Mouse (Mus musculus) megakaryocyte, embryonic 14.5 days (primary cell): ENCODE results near the gene Tcte2.

Source experiments
- FLI1 ChIP-seq: IDR thresholded peaks from 2 replicates; pipeline ENCODE4 v1.6.1; 2012; ENCODE audit warnings: low read length, inconsistent platforms, mixed read lengths
- GATA1 ChIP-seq: IDR thresholded peaks from 3 replicates; pipeline ENCODE4 v1.6.1; 2012; ENCODE audit warnings: mixed read lengths, low read length, inconsistent platforms, borderline replicate concordance

DNA sequence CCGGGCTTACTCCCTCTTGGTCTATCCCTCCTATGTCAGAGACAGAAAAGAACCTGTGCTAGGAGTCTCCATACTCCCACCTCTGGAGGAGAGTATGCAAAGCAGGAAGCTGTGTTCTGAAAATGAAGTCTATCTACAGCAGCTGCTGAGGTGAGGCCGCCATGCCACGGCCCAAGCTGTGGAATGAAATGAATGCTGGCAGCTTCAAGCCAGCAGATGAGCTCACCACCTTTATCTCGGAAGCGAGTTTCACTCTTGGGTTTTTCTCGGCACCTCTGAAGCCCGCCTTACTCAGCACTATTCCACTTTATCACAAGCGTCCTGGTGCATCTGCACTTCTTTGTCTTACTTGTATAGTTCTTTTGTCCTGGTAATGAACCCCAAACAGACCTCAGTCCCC lies 28.9 kb downstream of the Tcte2 start:
- TF ChIP-seq GATA1 (no peak), FLI1 (no peak)
